Mouse (Mus musculus) neural tube, embryonic 11.5 days (tissue): ENCODE data around the gene Nkd1. TPM values are rescaled to one million over a fixed set of nuclear protein-coding genes. Genes with fewer than 3 reads are reported as not detected.

Experiments
- ATAC-seq: fragments of 200-750 bp; cut with Nextera tagmentation; 2 replicates; pipeline ENCODE4 v1.8.0; 2017; ENCODE audit warnings: moderate number of reproducible peaks, mild to moderate bottlenecking, moderate TSS enrichment, moderate library complexity; ENCODE audit not compliant: insufficient read depth, low FRiP score, low TSS enrichment
- DNase-seq: peaks from one replicate; pipeline ENCODE4 v3.0.0-alpha.2; 2015; ENCODE audit warnings: low spot score
- H3K27ac ChIP-seq: fragments of 300-500 bp; sonication (generic); 2 replicates; pipeline ENCODE4 v1.5.1; 2014; ENCODE audit warnings: low read depth, mild to moderate bottlenecking, low read length
- H3K27me3 ChIP-seq: fragments of 300-500 bp; sonication (generic); 2 replicates; pipeline ENCODE4 v1.6.1; 2014; ENCODE audit warnings: mild to moderate bottlenecking, low read length, mixed read lengths; ENCODE audit not compliant: control insufficient read depth, insufficient read depth
- H3K36me3 ChIP-seq: fragments of 300-500 bp; sonication (generic); 2 replicates; pipeline ENCODE4 v1.6.1; 2014; ENCODE audit warnings: mild to moderate bottlenecking, low read length, moderate library complexity, mixed read lengths; ENCODE audit not compliant: control insufficient read depth, insufficient read depth
- H3K4me1 ChIP-seq: fragments of 300-500 bp; sonication (generic); 2 replicates; pipeline ENCODE4 v1.6.1; 2014; ENCODE audit warnings: low read length, mixed read lengths; ENCODE audit not compliant: control insufficient read depth, insufficient read depth
- H3K4me2 ChIP-seq: fragments of 300-500 bp; sonication (generic); 2 replicates; pipeline ENCODE4 v1.6.1; 2014; ENCODE audit warnings: low read depth, mild to moderate bottlenecking, moderate library complexity
- H3K4me3 ChIP-seq: fragments of 300-500 bp; sonication (generic); 2 replicates; pipeline ENCODE4 v1.5.1; 2014; ENCODE audit warnings: low read depth, low read length
- H3K9ac ChIP-seq: fragments of 300-500 bp; sonication (generic); 2 replicates; pipeline ENCODE4 v1.6.1; 2014; ENCODE audit warnings: mild to moderate bottlenecking, low read length
- H3K9me3 ChIP-seq: fragments of 300-500 bp; sonication (generic); 2 replicates; pipeline ENCODE4 v1.6.1; 2016; ENCODE audit warnings: low read length; ENCODE audit not compliant: control insufficient read depth
- WGBS: fragments of 180-500 bp; shearing (Covaris S2); extraction: QIAGEN DNeasy Blood & Tissue Kit; methylation state at CpG from one replicate; pipeline ENCODE4 v1.1.7; 2014; 5-methylcytosine and 5-hydroxymethylcytosine counted together
- polyA plus RNA-seq: library from polyadenylated mRNA; unstranded; fragments of >200 nt; fragmentation: Nextera tagmentation; extraction: Ambion mirVana; gene quantifications from 2 replicates; pipeline ENCODE4 v1.2.1, GENCODE M21; 2014

Gene Nkd1
- polyA plus RNA-seq, 1 experiment from 2014 or later, result 64.7 TPM

- Histone ChIP-seq H3K36me3 (no peaks in the 10 kb centered on the region), H3K9me3 (no peaks in the 10 kb centered on the region), H3K4me3 (no peak overlapping the region), H3K4me1 (peaks cover 5% of the 10 kb centered on the region; the same call in 1 of the 2 replicates), H3K27me3 (peaks cover 6% of the 10 kb centered on the region; the same call in 1 of the 2 replicates), H3K27ac (no peak overlapping the region), H3K9ac (no peak overlapping the region), H3K4me2 (no peak overlapping the region)
- ATAC-seq (no peak), DNase-seq (no peak)
- 75% methylated on average over 3 of the region's 3 CpGs for WGBS
These were observed 105.3 kb downstream of the Nkd1 start for GRCm38 (mm10) chr8:88626433-88626832.

GRCm38 (mm10) chr8:88626940-88627264, 105.7 kb downstream of the Nkd1 start:
- Histone ChIP-seq H3K4me2 (peak overlapping the region; percentile 95), H3K27ac (no peak overlapping the region), H3K4me1 (peaks cover 5% of the 10 kb centered on the region; the same call in 1 of the 2 replicates), H3K27me3 (peaks cover 6% of the 10 kb centered on the region; the same call in 1 of the 2 replicates), H3K36me3 (no peaks in the 10 kb centered on the region), H3K9ac (peak overlapping the region; percentile 87), H3K4me3 (peak overlapping the region; percentile 51), H3K9me3 (no peaks in the 10 kb centered on the region)
- 14% methylated on average over 19 of the region's 19 CpGs for WGBS
- DNase-seq, result no peak
- ATAC-seq, result no peak

- Histone ChIP-seq H3K4me1 (peaks cover 5% of the 10 kb centered on the region; the same call in 1 of the 2 replicates), H3K27ac (0 out of 2 replicates have a peak overlapping the region, but pooled peaks have one; percentile 27), H3K27me3 (peaks cover 6% of the 10 kb centered on the region; the same call in 1 of the 2 replicates), H3K36me3 (no peaks in the 10 kb centered on the region), H3K9ac (peak overlapping the region; percentile 87), H3K4me3 (peak overlapping the region; percentile 51), H3K4me2 (peak overlapping the region; percentile 95), H3K9me3 (no peaks in the 10 kb centered on the region)
- DNase-seq (peak; percentile 92), ATAC-seq (peak; percentile 68)
- WGBS, result under 1% methylated on average over 103 of the region's 105 CpGs
These were observed 106.3 kb downstream of the Nkd1 start for GRCm38 (mm10) chr8:88627265-88627991.

- Histone ChIP-seq H3K4me2 (peak overlapping the region; percentile 95), H3K36me3 (no peaks in the 10 kb centered on the region), H3K27ac (no peak overlapping the region), H3K27me3 (peaks cover 6% of the 10 kb centered on the region; the same call in 1 of the 2 replicates), H3K4me3 (peak overlapping the region; percentile 51), H3K4me1 (peaks cover 5% of the 10 kb centered on the region; the same call in 1 of the 2 replicates), H3K9me3 (no peaks in the 10 kb centered on the region), H3K9ac (peak overlapping the region; percentile 87)
- WGBS, result 60% methylated on average over 14 of the region's 14 CpGs
- DNase-seq (no peak), ATAC-seq (peak; percentile 33; the same call in 1 of the 2 replicates)
These were observed 107.0 kb downstream of the Nkd1 start for GRCm38 (mm10) chr8:88628001-88628774.

- Histone ChIP-seq H3K36me3 (no peaks in the 10 kb centered on the region), H3K9me3 (no peaks in the 10 kb centered on the region), H3K9ac (no peak overlapping the region), H3K4me1 (peaks cover 5% of the 10 kb centered on the region; the same call in 1 of the 2 replicates), H3K27ac (no peak overlapping the region), H3K4me3 (no peak overlapping the region), H3K4me2 (no peak overlapping the region), H3K27me3 (peaks cover 6% of the 10 kb centered on the region; the same call in 1 of the 2 replicates)
- no peak for DNase-seq
- WGBS, result 69% methylated on average over 4 of the region's 4 CpGs
- ATAC-seq, result no peak
These were observed 109.1 kb downstream of the Nkd1 start for GRCm38 (mm10) chr8:88630225-88630624.

- H3K4me2 ChIP-seq, result no peak overlapping the region
- no peaks in the 10 kb centered on the region for H3K36me3 ChIP-seq
- DNase-seq, result no peak
These were observed 109.9 kb downstream of the Nkd1 start for GRCm38 (mm10) chr8:88631081-88631480.

GRCm38 (mm10) chr8:88633343-88633765, 112.2 kb downstream of the Nkd1 start:
- Histone ChIP-seq H3K4me2 (no peak overlapping the region), H3K27me3 (no peaks in the 10 kb centered on the region), H3K9me3 (no peaks in the 10 kb centered on the region), H3K9ac (no peak overlapping the region), H3K27ac (no peak overlapping the region), H3K4me1 (no peaks in the 10 kb centered on the region), H3K36me3 (no peaks in the 10 kb centered on the region), H3K4me3 (no peak overlapping the region)
- 85% methylated on average over 7 of the region's 7 CpGs for WGBS
- ATAC-seq (no peak), DNase-seq (no peak)

More at GRCm38 (mm10) chr8:88631081-88631480, 109.9 kb downstream of the Nkd1 start:
- Histone ChIP-seq H3K27me3 (peaks cover 4% of the 10 kb centered on the region; the same call in 1 of the 2 replicates), H3K4me3 (no peak overlapping the region), H3K9ac (no peak overlapping the region), H3K9me3 (no peaks in the 10 kb centered on the region), H3K4me1 (peaks cover 5% of the 10 kb centered on the region; the same call in 1 of the 2 replicates), H3K27ac (no peak overlapping the region)
- ATAC-seq, result no peak

- Histone ChIP-seq H3K9me3 (no peaks in the 10 kb centered on the region), H3K36me3 (no peaks in the 10 kb centered on the region), H3K4me2 (no peak within 1 kb of the TSS), H3K4me1 (no peaks in the 10 kb centered on the region), H3K9ac (no peak within 1 kb of the TSS), H3K27me3 (no peaks in the 10 kb centered on the region), H3K27ac (no peak within 1 kb of the TSS), H3K4me3 (no peak within 1 kb of the TSS)
- no peak for DNase-seq
- no peak for ATAC-seq
- 85% methylated on average over 14 of the region's 14 CpGs for WGBS
These were observed 114.6 kb downstream of the Nkd1 start, which contains the start of gene Snx20 for GRCm38 (mm10) chr8:88635474-88636397. Snx20 (minus strand) TSS chr8:88636128.
